Mouse (Mus musculus): Measurements from ENCODE around the gene Sec61b. TPM values are rescaled to one million over a fixed set of nuclear protein-coding genes. Genes with fewer than 3 reads are reported as not detected.
A peak's percentile ranks its signal among the peaks of the same experiment; 100 is the strongest.

Gene Sec61b
- polyA plus RNA-seq, 1 experiment from 2014 or later = 468 TPM

- Histone ChIP-seq H3K4me1 (ENCODE audit: control insufficient read depth, insufficient read depth, low read length) (peaks cover 5% of the 10 kb centered on the region; the same call in 1 of the 2 replicates), H3K4me2 (ENCODE audit: low read depth, severe bottlenecking) (peak overlapping the region; percentile 71), H3K36me3 (ENCODE audit: control insufficient read depth, insufficient read depth, low read length) (peaks cover 23% of the 10 kb centered on the region), H3K9me3 (ENCODE audit: control insufficient read depth, low read length) (no peaks in the 10 kb centered on the region), H3K9ac (ENCODE audit: low read length) (peak overlapping the region; percentile 81), H3K27me3 (ENCODE audit: control insufficient read depth, insufficient read depth, low read length) (no peaks in the 10 kb centered on the region), H3K27ac (replicated peaks; ENCODE audit: low read depth, low read length) (peak overlapping the region; percentile 15; the same call in 1 of the 2 replicates), H3K4me3 (ENCODE audit: low read depth, low read length) (peak overlapping the region; percentile 89)
- DNase-seq (ENCODE audit: low spot score) = peak; percentile 36
- ATAC-seq (ENCODE audit: insufficient number of reproducible peaks, low FRiP score, low TSS enrichment, low read depth) = no peak
- 14% methylated on average over 31 of the region's 31 CpGs for WGBS
These were observed 529 bp downstream of the Sec61b start for GRCm38 (mm10) chr4:47474730-47475643.

DNA sequence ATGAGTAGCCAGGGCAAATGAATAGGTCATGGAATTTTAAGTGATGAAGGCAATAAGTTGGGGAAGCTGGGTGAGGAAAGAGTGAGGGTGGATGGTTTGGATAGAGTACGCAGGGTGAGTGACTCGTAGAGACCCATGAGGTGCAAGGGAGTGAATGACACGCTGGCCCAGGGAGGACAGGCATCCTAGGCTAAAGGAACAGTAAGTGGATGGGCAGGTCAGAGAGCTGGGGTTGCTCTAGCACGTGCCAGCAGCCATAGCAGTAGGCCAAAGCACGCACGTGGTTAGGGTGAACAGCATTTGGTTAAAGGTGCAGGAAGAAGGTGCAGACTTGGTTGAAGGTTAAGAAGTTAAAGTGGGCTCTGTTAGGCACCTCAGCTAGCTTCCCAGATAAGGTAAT is 3.1 kb downstream of the Sec61b start:
- H3K36me3 ChIP-seq (ENCODE audit: control insufficient read depth, insufficient read depth, low read length) = peaks cover 17% of the 10 kb centered on the region; the same call in 1 of the 2 replicates
- no peak overlapping the region for H3K9ac ChIP-seq (ENCODE audit: low read length)
- no peaks in the 10 kb centered on the region for H3K9me3 ChIP-seq (ENCODE audit: control insufficient read depth, low read length)
- H3K27ac ChIP-seq (replicated peaks; ENCODE audit: low read depth, low read length) = no peak overlapping the region
- H3K4me1 ChIP-seq (ENCODE audit: control insufficient read depth, insufficient read depth, low read length) = peaks cover 5% of the 10 kb centered on the region; the same call in 1 of the 2 replicates
- no peak overlapping the region for H3K4me3 ChIP-seq (ENCODE audit: low read depth, low read length)
- WGBS = 91% methylated on average over 6 of the region's 6 CpGs
- no peaks in the 10 kb centered on the region for H3K27me3 ChIP-seq (ENCODE audit: control insufficient read depth, insufficient read depth, low read length)
- no peak for DNase-seq (ENCODE audit: low spot score)
- ATAC-seq (ENCODE audit: insufficient number of reproducible peaks, low FRiP score, low TSS enrichment, low read depth) = no peak
- no peak overlapping the region for H3K4me2 ChIP-seq (ENCODE audit: low read depth, severe bottlenecking)

- no peak overlapping the region for H3K27ac ChIP-seq (replicated peaks; ENCODE audit: low read depth, low read length)
- H3K4me1 ChIP-seq (ENCODE audit: control insufficient read depth, insufficient read depth, low read length) = peaks cover 5% of the 10 kb centered on the region; the same call in 1 of the 2 replicates
- DNase-seq (ENCODE audit: low spot score) (no peak), ATAC-seq (ENCODE audit: insufficient number of reproducible peaks, low FRiP score, low TSS enrichment, low read depth) (no peak)
- H3K4me2 ChIP-seq (ENCODE audit: low read depth, severe bottlenecking) = no peak overlapping the region
- H3K36me3 ChIP-seq (ENCODE audit: control insufficient read depth, insufficient read depth, low read length) = peaks cover 25% of the 10 kb centered on the region
- 92% methylated on average over 13 of the region's 13 CpGs for WGBS
- no peak overlapping the region for H3K9ac ChIP-seq (ENCODE audit: low read length)
- H3K4me3 ChIP-seq (ENCODE audit: low read depth, low read length) = no peak overlapping the region
- no peaks in the 10 kb centered on the region for H3K27me3 ChIP-seq (ENCODE audit: control insufficient read depth, insufficient read depth, low read length)
- H3K9me3 ChIP-seq (ENCODE audit: control insufficient read depth, low read length) = no peaks in the 10 kb centered on the region
These were observed 5.6 kb downstream of the Sec61b start for GRCm38 (mm10) chr4:47480095-47480494.

DNA sequence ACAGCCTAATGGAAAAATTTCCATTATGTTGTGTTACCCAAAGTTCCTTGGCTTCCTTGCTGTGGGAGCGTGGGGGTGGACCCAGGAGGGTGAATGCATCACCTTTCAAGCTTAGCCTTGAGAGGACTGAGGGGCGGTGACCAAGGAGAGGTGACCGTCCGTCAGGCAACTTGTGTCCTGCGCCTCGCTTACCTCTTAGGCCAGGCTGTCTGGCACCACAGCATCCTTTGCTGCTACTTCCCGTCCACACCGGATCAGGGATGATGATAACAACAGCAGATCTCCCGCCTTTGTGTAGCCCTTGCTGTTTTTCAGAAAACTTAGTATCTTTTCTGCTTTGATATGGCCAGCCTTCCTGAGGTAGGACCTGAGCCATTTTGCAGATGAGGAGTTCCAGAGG is 6.1 kb downstream of the Sec61b start:
- DNase-seq (ENCODE audit: low spot score) = no peak
- WGBS = 93% methylated on average over 9 of the region's 9 CpGs
- H3K27me3 ChIP-seq (ENCODE audit: control insufficient read depth, insufficient read depth, low read length) = no peaks in the 10 kb centered on the region

GRCm38 (mm10) chr4:47491243-47491642 is 16.8 kb downstream of the Sec61b start:
- no peak for DNase-seq (ENCODE audit: low spot score)
- Histone ChIP-seq H3K9me3 (ENCODE audit: control insufficient read depth, low read length) (no peaks in the 10 kb centered on the region), H3K4me1 (ENCODE audit: control insufficient read depth, insufficient read depth, low read length) (peaks cover 15% of the 10 kb centered on the region), H3K36me3 (ENCODE audit: control insufficient read depth, insufficient read depth, low read length) (no peaks in the 10 kb centered on the region), H3K27me3 (ENCODE audit: control insufficient read depth, insufficient read depth, low read length) (no peaks in the 10 kb centered on the region), H3K4me2 (ENCODE audit: low read depth, severe bottlenecking) (no peak overlapping the region), H3K27ac (replicated peaks; ENCODE audit: low read depth, low read length) (no peak overlapping the region), H3K9ac (ENCODE audit: low read length) (no peak overlapping the region), H3K4me3 (ENCODE audit: low read depth, low read length) (no peak overlapping the region)
- 84% methylated on average over 6 of the region's 6 CpGs for WGBS
- no peak for ATAC-seq (ENCODE audit: insufficient number of reproducible peaks, low FRiP score, low TSS enrichment, low read depth)

More for the DNA sequence above, 6.1 kb downstream of the Sec61b start:
- no peak overlapping the region for H3K9ac ChIP-seq (ENCODE audit: low read length)
- no peak overlapping the region for H3K4me2 ChIP-seq (ENCODE audit: low read depth, severe bottlenecking)
- H3K27ac ChIP-seq (replicated peaks; ENCODE audit: low read depth, low read length) = no peak overlapping the region
- H3K36me3 ChIP-seq (ENCODE audit: control insufficient read depth, insufficient read depth, low read length) = peaks cover 25% of the 10 kb centered on the region
- H3K4me1 ChIP-seq (ENCODE audit: control insufficient read depth, insufficient read depth, low read length) = peaks cover under 1% of the 10 kb centered on the region; the same call in 1 of the 2 replicates
- H3K9me3 ChIP-seq (ENCODE audit: control insufficient read depth, low read length) = no peaks in the 10 kb centered on the region
- no peak overlapping the region for H3K4me3 ChIP-seq (ENCODE audit: low read depth, low read length)
- no peak for ATAC-seq (ENCODE audit: insufficient number of reproducible peaks, low FRiP score, low TSS enrichment, low read depth)

- no peak overlapping the region for H3K4me2 ChIP-seq (ENCODE audit: low read depth, severe bottlenecking)
- H3K27ac ChIP-seq (replicated peaks; ENCODE audit: low read depth, low read length) = peak overlapping the region; percentile 26; the same call in 1 of the 2 replicates
- DNase-seq (ENCODE audit: low spot score) (no peak), ATAC-seq (ENCODE audit: insufficient number of reproducible peaks, low FRiP score, low TSS enrichment, low read depth) (no peak)
- H3K4me3 ChIP-seq (ENCODE audit: low read depth, low read length) = no peak overlapping the region
- 36% methylated on average over 12 of the region's 12 CpGs for WGBS
- no peaks in the 10 kb centered on the region for H3K27me3 ChIP-seq (ENCODE audit: control insufficient read depth, insufficient read depth, low read length)
- H3K9me3 ChIP-seq (ENCODE audit: control insufficient read depth, low read length) = no peaks in the 10 kb centered on the region
- no peaks in the 10 kb centered on the region for H3K36me3 ChIP-seq (ENCODE audit: control insufficient read depth, insufficient read depth, low read length)
- no peak overlapping the region for H3K9ac ChIP-seq (ENCODE audit: low read length)
- peaks cover 15% of the 10 kb centered on the region for H3K4me1 ChIP-seq (ENCODE audit: control insufficient read depth, insufficient read depth, low read length)
These were observed 18.0 kb downstream of the Sec61b start for GRCm38 (mm10) chr4:47492311-47493086.

DNA sequence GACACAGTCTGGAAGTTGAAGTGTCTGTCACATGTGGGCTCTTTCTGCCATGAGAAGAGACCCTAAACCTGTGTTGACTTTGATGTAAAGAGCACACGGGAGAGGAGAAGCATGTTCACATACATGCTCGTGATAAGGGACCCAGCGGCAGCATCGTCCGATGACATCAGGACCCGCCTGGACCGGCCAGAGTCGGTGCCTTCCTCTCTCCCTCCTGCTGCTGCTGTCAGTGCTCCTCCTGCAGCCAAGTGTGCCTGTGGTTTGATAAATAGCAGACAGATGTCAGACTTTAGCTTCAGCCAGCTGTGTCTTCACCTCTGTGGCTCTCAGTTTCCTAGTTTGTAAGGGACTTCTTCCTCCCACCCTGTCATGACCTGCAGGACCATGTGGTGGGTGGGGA is 19.0 kb downstream of the Sec61b start:
- Histone ChIP-seq H3K9me3 (ENCODE audit: control insufficient read depth, low read length) (no peaks in the 10 kb centered on the region), H3K4me3 (ENCODE audit: low read depth, low read length) (no peak overlapping the region), H3K4me1 (ENCODE audit: control insufficient read depth, insufficient read depth, low read length) (peaks cover 15% of the 10 kb centered on the region), H3K27me3 (ENCODE audit: control insufficient read depth, insufficient read depth, low read length) (no peaks in the 10 kb centered on the region), H3K4me2 (ENCODE audit: low read depth, severe bottlenecking) (no peak overlapping the region), H3K9ac (ENCODE audit: low read length) (no peak overlapping the region), H3K36me3 (ENCODE audit: control insufficient read depth, insufficient read depth, low read length) (no peaks in the 10 kb centered on the region), H3K27ac (replicated peaks; ENCODE audit: low read depth, low read length) (no peak overlapping the region)
- 69% methylated on average over 8 of the region's 8 CpGs for WGBS
- no peak for ATAC-seq (ENCODE audit: insufficient number of reproducible peaks, low FRiP score, low TSS enrichment, low read depth)
- no peak for DNase-seq (ENCODE audit: low spot score)

GRCm38 (mm10) chr4:47494137-47494536 is 19.7 kb downstream of the Sec61b start:
- no peak for ATAC-seq (ENCODE audit: insufficient number of reproducible peaks, low FRiP score, low TSS enrichment, low read depth)
- H3K36me3 ChIP-seq (ENCODE audit: control insufficient read depth, insufficient read depth, low read length) = no peaks in the 10 kb centered on the region
- no peak overlapping the region for H3K4me2 ChIP-seq (ENCODE audit: low read depth, severe bottlenecking)
- DNase-seq (ENCODE audit: low spot score) = no peak
- H3K4me3 ChIP-seq (ENCODE audit: low read depth, low read length) = no peak overlapping the region
- H3K4me1 ChIP-seq (ENCODE audit: control insufficient read depth, insufficient read depth, low read length) = peaks cover 15% of the 10 kb centered on the region
- no peaks in the 10 kb centered on the region for H3K27me3 ChIP-seq (ENCODE audit: control insufficient read depth, insufficient read depth, low read length)
- 76% methylated on average over 1 of the region's 1 CpGs for WGBS
- H3K9ac ChIP-seq (ENCODE audit: low read length) = no peak overlapping the region
- no peak overlapping the region for H3K27ac ChIP-seq (replicated peaks; ENCODE audit: low read depth, low read length)
- H3K9me3 ChIP-seq (ENCODE audit: control insufficient read depth, low read length) = no peaks in the 10 kb centered on the region
